Mouse (Mus musculus): ENCODE results near the gene Rhbdl1. TPM values are rescaled to one million over a fixed set of nuclear protein-coding genes. Genes with fewer than 3 reads are reported as not detected.
"Not testable (repeated sequence)": the region's sequence is repeated elsewhere in the genome, so short reads cannot be mapped to it uniquely, and the experiment has no call there.

Rhbdl1 gene
- polyA plus RNA-seq, 1 experiment = 2.1 TPM

GRCm38 (mm10) chr17:25809606-25810340, 27.3 kb downstream of the Rhbdl1 start:
- Histone ChIP-seq H3K36me3 (ENCODE audit: control insufficient read depth, insufficient read depth, low read length) (no peaks in the 10 kb centered on the region), H3K27me3 (ENCODE audit: control insufficient read depth, insufficient read depth, low read length) (no peaks in the 10 kb centered on the region), H3K27ac (ENCODE audit: control insufficient read depth, insufficient read depth, low read depth, low read length) (no peak overlapping the region), H3K4me3 (ENCODE audit: control insufficient read depth, low read depth, low read length) (peak overlapping the region; percentile 52), H3K4me1 (ENCODE audit: control insufficient read depth, insufficient read depth, low read length) (peaks cover 13% of the 10 kb centered on the region)
- no peak for TF ChIP-seq CTCF (IDR thresholded peaks at IDR 0.05; ENCODE audit: control insufficient read depth, insufficient read depth, insufficient replicate concordance, low read depth, low read length)

DNA sequence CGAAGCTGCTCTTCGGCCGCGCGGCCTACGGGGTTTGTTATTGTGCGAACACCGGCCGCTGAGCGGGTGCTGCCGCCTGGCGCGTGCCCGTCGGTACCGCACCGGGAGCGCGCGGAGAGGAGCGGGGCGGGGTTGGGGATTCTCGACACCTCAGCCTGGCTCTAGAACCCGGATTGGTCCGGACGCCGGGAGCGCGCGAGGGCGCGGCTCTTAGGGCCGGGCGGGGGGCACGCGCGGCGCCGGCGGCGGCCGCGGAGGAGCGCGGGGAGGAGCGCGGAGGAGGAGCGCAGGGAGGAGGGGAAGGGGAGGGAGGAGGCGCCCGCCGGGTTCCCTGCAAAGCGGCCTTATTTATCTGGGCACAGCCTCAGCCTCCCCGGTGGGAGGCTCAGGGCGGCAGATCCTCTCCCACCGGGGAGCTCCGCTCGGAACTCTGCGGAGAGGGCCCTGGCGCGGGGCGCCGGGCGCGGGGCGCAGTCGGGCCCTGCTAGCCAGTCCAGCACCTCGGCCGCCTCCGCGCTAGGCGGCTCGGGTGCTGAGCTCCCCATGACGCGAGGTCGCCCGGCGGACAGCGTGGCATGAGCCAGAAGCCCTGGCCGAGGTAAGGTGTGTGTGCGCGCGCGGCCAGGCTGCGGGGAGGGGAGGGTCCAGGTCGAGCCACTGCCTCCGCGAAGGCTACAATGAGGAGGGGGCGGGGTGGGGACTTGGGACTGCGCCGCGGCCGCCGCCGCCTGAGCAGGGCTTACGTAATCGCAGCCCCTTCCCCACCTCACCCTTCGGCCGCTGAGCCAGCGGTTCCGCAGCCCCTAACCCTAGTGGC, 28.1 kb downstream of the Rhbdl1 start, which contains the start of gene Fbxl16:
Gene Fbxl16, plus strand, starts transcription at position 297 of the 817 bp plus-strand sequence.
- Histone ChIP-seq H3K36me3 (ENCODE audit: control insufficient read depth, insufficient read depth, low read length) (no peaks in the 10 kb centered on the region), H3K4me3 (ENCODE audit: control insufficient read depth, low read depth, low read length) (peak within 1 kb of the TSS; percentile 52), H3K4me1 (ENCODE audit: control insufficient read depth, insufficient read depth, low read length) (peaks cover 13% of the 10 kb centered on the region), H3K27ac (ENCODE audit: control insufficient read depth, insufficient read depth, low read depth, low read length) (no peak within 1 kb of the TSS), H3K27me3 (ENCODE audit: control insufficient read depth, insufficient read depth, low read length) (no peaks in the 10 kb centered on the region)
- no peak for TF ChIP-seq CTCF (IDR thresholded peaks at IDR 0.05; ENCODE audit: control insufficient read depth, insufficient read depth, insufficient replicate concordance, low read depth, low read length)
- TF ChIP-seq POLR2A (IDR thresholded peaks at IDR 0.05; ENCODE audit: control insufficient read depth, low read depth, low read length) = no peak

DNA sequence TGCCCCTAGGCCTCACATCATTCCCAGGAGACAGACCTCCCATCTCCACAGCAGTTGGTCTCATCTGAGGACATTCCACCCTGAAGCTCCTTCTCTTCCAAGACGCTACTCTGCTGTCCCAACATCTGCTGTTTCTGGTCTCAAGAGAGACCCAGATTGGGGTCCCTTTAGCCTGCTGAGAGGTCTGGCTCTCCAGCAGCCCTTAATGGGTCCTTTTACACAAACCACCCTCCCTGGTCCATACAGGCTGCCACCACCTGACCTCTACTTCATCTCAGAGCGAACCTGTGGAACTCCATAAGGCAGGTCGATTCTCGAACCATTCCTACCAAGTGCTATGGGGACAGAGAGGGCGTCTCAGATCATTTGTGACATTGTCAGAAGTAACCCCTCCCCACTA, 29.1 kb downstream of the Rhbdl1 start:
- Histone ChIP-seq H3K4me1 (ENCODE audit: control insufficient read depth, insufficient read depth, low read length) (peaks cover 9% of the 10 kb centered on the region), H3K4me3 (ENCODE audit: control insufficient read depth, low read depth, low read length) (peak overlapping the region; percentile 52), H3K27me3 (ENCODE audit: control insufficient read depth, insufficient read depth, low read length) (no peaks in the 10 kb centered on the region), H3K27ac (ENCODE audit: control insufficient read depth, insufficient read depth, low read depth, low read length) (no peak overlapping the region), H3K36me3 (ENCODE audit: control insufficient read depth, insufficient read depth, low read length) (no peaks in the 10 kb centered on the region)
- TF ChIP-seq CTCF (IDR thresholded peaks at IDR 0.05; ENCODE audit: control insufficient read depth, insufficient read depth, insufficient replicate concordance, low read depth, low read length) (no peak), POLR2A (IDR thresholded peaks at IDR 0.05; ENCODE audit: control insufficient read depth, low read depth, low read length) (no peak)

- H3K27me3 ChIP-seq (ENCODE audit: control insufficient read depth, insufficient read depth, low read length) = not testable (repeated sequence)
These were observed 29.6 kb downstream of the Rhbdl1 start for GRCm38 (mm10) chr17:25807452-25807851.

DNA sequence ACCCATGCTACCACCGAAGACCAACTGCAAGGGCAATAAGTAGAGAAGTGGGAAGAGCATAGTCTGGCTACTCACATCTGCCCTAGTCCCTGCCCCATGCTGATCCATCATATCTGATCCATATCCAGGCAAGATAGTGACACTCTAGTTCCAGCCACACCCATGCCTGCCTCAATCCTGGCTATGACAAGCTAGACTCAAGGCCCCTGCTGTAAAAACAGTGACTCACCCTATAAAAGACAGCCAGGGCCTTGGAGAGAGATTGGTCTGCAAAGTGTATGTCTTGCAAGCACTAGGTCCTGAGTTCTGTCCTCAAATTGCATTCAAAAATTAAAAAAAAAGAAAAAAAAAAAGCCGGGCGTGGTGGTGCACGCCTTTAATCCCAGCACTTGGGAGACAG, 30.6 kb downstream of the Rhbdl1 start:
- no peaks in the 10 kb centered on the region for H3K36me3 ChIP-seq (ENCODE audit: control insufficient read depth, insufficient read depth, low read length)
- H3K27ac ChIP-seq (ENCODE audit: control insufficient read depth, insufficient read depth, low read depth, low read length) = no peak overlapping the region
- H3K4me3 ChIP-seq (ENCODE audit: control insufficient read depth, low read depth, low read length) = no peak overlapping the region
- H3K4me1 ChIP-seq (ENCODE audit: control insufficient read depth, insufficient read depth, low read length) = peaks cover 9% of the 10 kb centered on the region
- H3K27me3 ChIP-seq (ENCODE audit: control insufficient read depth, insufficient read depth, low read length) = no peaks in the 10 kb centered on the region
- TF ChIP-seq CTCF (IDR thresholded peaks at IDR 0.05; ENCODE audit: control insufficient read depth, insufficient read depth, insufficient replicate concordance, low read depth, low read length) (no peak), POLR2A (IDR thresholded peaks at IDR 0.05; ENCODE audit: control insufficient read depth, low read depth, low read length) (no peak)

More at GRCm38 (mm10) chr17:25807452-25807851, 29.6 kb downstream of the Rhbdl1 start:
- not testable (repeated sequence) for H3K27ac ChIP-seq (ENCODE audit: control insufficient read depth, insufficient read depth, low read depth, low read length); H3K4me3 ChIP-seq (ENCODE audit: control insufficient read depth, low read depth, low read length); H3K4me1 ChIP-seq (ENCODE audit: control insufficient read depth, insufficient read depth, low read length); H3K36me3 ChIP-seq (ENCODE audit: control insufficient read depth, insufficient read depth, low read length)

DNA sequence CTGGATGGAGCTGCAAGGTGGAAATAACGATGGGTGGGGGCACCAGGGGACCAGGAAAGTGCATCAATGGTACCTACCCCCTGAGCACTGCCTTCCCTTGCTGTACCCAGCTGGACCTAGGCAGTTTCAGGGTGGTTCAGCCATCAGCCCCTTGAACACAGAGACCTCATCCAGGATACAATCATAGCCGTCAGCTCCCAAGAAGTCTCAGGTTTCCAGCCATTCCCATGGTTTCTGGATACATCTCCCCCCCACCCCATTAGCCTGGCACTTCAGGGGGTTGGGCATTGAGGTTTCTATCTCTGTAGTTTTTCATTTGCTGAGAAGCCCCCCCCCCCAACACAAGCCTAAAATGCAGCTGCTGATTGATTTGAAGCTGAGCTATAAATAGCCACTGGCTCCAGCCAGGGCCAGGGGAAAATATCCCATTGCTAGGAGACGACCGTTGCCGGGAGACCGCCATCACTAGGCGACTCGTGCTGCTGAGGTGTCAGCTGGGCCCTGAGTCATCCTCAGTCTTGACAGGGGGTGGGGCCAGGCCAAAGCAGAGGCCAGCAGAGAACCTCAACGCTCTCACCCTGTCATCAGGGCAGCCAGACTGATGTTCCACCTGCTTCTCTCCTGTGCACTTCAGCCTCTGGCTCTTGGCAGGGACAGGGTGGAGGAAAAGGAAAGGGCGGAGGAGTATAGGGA, 34.1 kb downstream of the Rhbdl1 start:
- no peaks in the 10 kb centered on the region; the same call in 1 of the 2 replicates for H3K4me1 ChIP-seq (ENCODE audit: control insufficient read depth, insufficient read depth, low read length)
- no peak overlapping the region for H3K27ac ChIP-seq (ENCODE audit: control insufficient read depth, insufficient read depth, low read depth, low read length)
- no peaks in the 10 kb centered on the region for H3K27me3 ChIP-seq (ENCODE audit: control insufficient read depth, insufficient read depth, low read length)
- H3K4me3 ChIP-seq (ENCODE audit: control insufficient read depth, low read depth, low read length) = peak overlapping the region; percentile 71
- TF ChIP-seq POLR2A (IDR thresholded peaks at IDR 0.05; ENCODE audit: control insufficient read depth, low read depth, low read length) (no peak; the same call in 1 of the 2 replicates), CTCF (IDR thresholded peaks at IDR 0.05; ENCODE audit: control insufficient read depth, insufficient read depth, insufficient replicate concordance, low read depth, low read length) (no peak)
- no peaks in the 10 kb centered on the region for H3K36me3 ChIP-seq (ENCODE audit: control insufficient read depth, insufficient read depth, low read length)

- no peaks in the 10 kb centered on the region for H3K36me3 ChIP-seq (ENCODE audit: control insufficient read depth, insufficient read depth, low read length)
- no peak overlapping the region for H3K27ac ChIP-seq (ENCODE audit: control insufficient read depth, insufficient read depth, low read depth, low read length)
- no peak overlapping the region for H3K4me3 ChIP-seq (ENCODE audit: control insufficient read depth, low read depth, low read length)
- H3K27me3 ChIP-seq (ENCODE audit: control insufficient read depth, insufficient read depth, low read length) = no peaks in the 10 kb centered on the region
- H3K4me1 ChIP-seq (ENCODE audit: control insufficient read depth, insufficient read depth, low read length) = peaks cover 12% of the 10 kb centered on the region
- TF ChIP-seq CTCF (IDR thresholded peaks at IDR 0.05; ENCODE audit: control insufficient read depth, insufficient read depth, insufficient replicate concordance, low read depth, low read length) (peak; percentile 41; the same call in 1 of the 2 replicates), POLR2A (IDR thresholded peaks at IDR 0.05; ENCODE audit: control insufficient read depth, low read depth, low read length) (no peak)
These were observed 36.1 kb downstream of the Rhbdl1 start for GRCm38 (mm10) chr17:25801029-25801428.
